Mouse (Mus musculus) thymus, postnatal 14 days (tissue): ENCODE results near the gene Lgals8.
A peak's percentile ranks its signal among the peaks of the same experiment; 100 is the strongest.
"Not testable (repeated sequence)": the region's sequence is repeated elsewhere in the genome, so short reads cannot be mapped to it uniquely, and the experiment has no call there.

ENCODE experiments used
- DNase-seq: peaks from one replicate; pipeline ENCODE4 v3.0.0; 2021

The Lgals8 gene

GRCm38 (mm10) chr13:12464844-12465243 is at the start of gene Lgals8:
Lgals8 (minus strand) TSS chr13:12464944.
- no peak for DNase-seq

- peak; percentile 83 for DNase-seq
Observed at GRCm38 (mm10) chr13:12511189-12511965, 46.6 kb upstream of the Lgals8 start.

- peak; percentile 75 for DNase-seq
Observed at GRCm38 (mm10) chr13:12510032-12510431, 45.3 kb upstream of the Lgals8 start.

GRCm38 (mm10) chr13:12507426-12507825 is 42.7 kb upstream of the Lgals8 start:
- peak; percentile 75 for DNase-seq

GRCm38 (mm10) chr13:12505359-12505758 is 40.6 kb upstream of the Lgals8 start:
- DNase-seq: peak; percentile 17

- DNase-seq: peak; percentile 43
Observed at GRCm38 (mm10) chr13:12503238-12503751, 38.6 kb upstream of the Lgals8 start.

GRCm38 (mm10) chr13:12502665-12503237 is 38.0 kb upstream of the Lgals8 start:
- peak; percentile 42 for DNase-seq

GRCm38 (mm10) chr13:12499107-12499506 is 34.4 kb upstream of the Lgals8 start:
- DNase-seq: no peak

- no peak for DNase-seq
Observed at GRCm38 (mm10) chr13:12497809-12498208, 33.1 kb upstream of the Lgals8 start.

GRCm38 (mm10) chr13:12494750-12495149 is 30.0 kb upstream of the Lgals8 start:
- no peak for DNase-seq

GRCm38 (mm10) chr13:12492515-12492914 is 27.8 kb upstream of the Lgals8 start:
- no peak for DNase-seq

GRCm38 (mm10) chr13:12485640-12486039 is 20.9 kb upstream of the Lgals8 start:
- DNase-seq: peak; percentile 32

GRCm38 (mm10) chr13:12485197-12485596 is 20.5 kb upstream of the Lgals8 start:
- DNase-seq: no peak

- DNase-seq: no peak
Observed at GRCm38 (mm10) chr13:12479802-12480201, 15.1 kb upstream of the Lgals8 start.

- no peak for DNase-seq
Observed at GRCm38 (mm10) chr13:12478301-12478700, 13.6 kb upstream of the Lgals8 start.

- DNase-seq: no peak
Observed at GRCm38 (mm10) chr13:12476886-12477285, 12.1 kb upstream of the Lgals8 start.

- DNase-seq: peak; percentile 39
Observed at GRCm38 (mm10) chr13:12475239-12475638, 10.5 kb upstream of the Lgals8 start.

- DNase-seq: peak; percentile 86
Observed at GRCm38 (mm10) chr13:12473724-12474378, 9.1 kb upstream of the Lgals8 start.

- DNase-seq: no peak
Observed at GRCm38 (mm10) chr13:12468488-12468887, 3.7 kb upstream of the Lgals8 start.

- DNase-seq: not testable (repeated sequence)
Observed at GRCm38 (mm10) chr13:12464159-12464558, 585 bp downstream of the Lgals8 start.

- no peak for DNase-seq
Observed at GRCm38 (mm10) chr13:12462623-12463022, 2.1 kb downstream of the Lgals8 start.

GRCm38 (mm10) chr13:12461730-12462119 is 3.0 kb downstream of the Lgals8 start:
- DNase-seq: no peak

- peak; percentile 97 for DNase-seq
Observed at GRCm38 (mm10) chr13:12460881-12461729, 3.6 kb downstream of the Lgals8 start.
